Mouse (Mus musculus) embryonic facial prominence, embryonic 11.5 days (tissue): ENCODE measurements around the gene Trim25. TPM values are rescaled to one million over a fixed set of nuclear protein-coding genes. Genes with fewer than 3 reads are reported as not detected.

Source experiments
- ATAC-seq: fragments of 200-750 bp; cut with Nextera tagmentation; replicated peaks from 2 replicates; pipeline ENCODE4 v1.8.0; 2017; ENCODE audit warnings: low read depth; ENCODE audit not compliant: insufficient number of reproducible peaks, low FRiP score, low TSS enrichment
- DNase-seq: peaks from one replicate; pipeline ENCODE4 v3.0.0-alpha.2; 2015; ENCODE audit warnings: low spot score
- H3K27ac ChIP-seq: fragments of 300-500 bp; sonication (generic); replicated peaks from 2 replicates; pipeline ENCODE4 v1.5.1; 2014; ENCODE audit warnings: mild to moderate bottlenecking, low read depth, low read length, control low read depth
- H3K27me3 ChIP-seq: fragments of 300-500 bp; sonication (generic); 2 replicates; pipeline ENCODE4 v1.6.1; 2014; ENCODE audit warnings: mild to moderate bottlenecking, low read length, moderate library complexity, mixed read lengths; ENCODE audit not compliant: control insufficient read depth, insufficient read depth
- H3K36me3 ChIP-seq: fragments of 300-500 bp; sonication (generic); replicated peaks from 2 replicates; pipeline ENCODE4 v1.6.1; 2014; ENCODE audit warnings: low read depth, mild to moderate bottlenecking, low read length, moderate library complexity, mixed read lengths; ENCODE audit not compliant: control insufficient read depth, insufficient read depth
- H3K4me1 ChIP-seq: fragments of 300-500 bp; sonication (generic); 2 replicates; pipeline ENCODE4 v1.6.1; 2014; ENCODE audit warnings: low read length, mixed read lengths; ENCODE audit not compliant: control insufficient read depth, insufficient read depth
- H3K4me2 ChIP-seq: fragments of 300-500 bp; sonication (generic); 2 replicates; pipeline ENCODE4 v1.6.1; 2014; ENCODE audit warnings: low read depth, mild to moderate bottlenecking, control low read depth, low read length, moderate library complexity
- H3K4me3 ChIP-seq: fragments of 300-500 bp; sonication (generic); 2 replicates; pipeline ENCODE4 v1.5.1; 2014; ENCODE audit warnings: low read depth, low read length, control low read depth
- H3K9ac ChIP-seq: fragments of 300-500 bp; sonication (generic); replicated peaks from 2 replicates; pipeline ENCODE4 v1.6.1; 2014; ENCODE audit warnings: mild to moderate bottlenecking, control low read depth, low read length
- H3K9me3 ChIP-seq: fragments of 300-500 bp; sonication (generic); replicated peaks from 2 replicates; pipeline ENCODE4 v1.6.1; 2016; ENCODE audit warnings: mild to moderate bottlenecking, low read length, inconsistent platforms, mixed read lengths; ENCODE audit not compliant: control insufficient read depth
- WGBS: fragments of 180-500 bp; shearing (Covaris S2); extraction: QIAGEN DNeasy Blood & Tissue Kit; methylation state at CpG from one replicate; pipeline ENCODE4 v1.1.7; 2014; 5-methylcytosine and 5-hydroxymethylcytosine counted together
- polyA plus RNA-seq: library from polyadenylated mRNA; unstranded; fragments of >200 nt; fragmentation: Nextera tagmentation; extraction: Ambion mirVana; gene quantifications from 2 replicates; pipeline ENCODE4 v1.2.1, GENCODE M21; 2014

Trim25 gene
- 2.6 and 2.9 TPM in 2 replicates for polyA plus RNA-seq

DNA sequence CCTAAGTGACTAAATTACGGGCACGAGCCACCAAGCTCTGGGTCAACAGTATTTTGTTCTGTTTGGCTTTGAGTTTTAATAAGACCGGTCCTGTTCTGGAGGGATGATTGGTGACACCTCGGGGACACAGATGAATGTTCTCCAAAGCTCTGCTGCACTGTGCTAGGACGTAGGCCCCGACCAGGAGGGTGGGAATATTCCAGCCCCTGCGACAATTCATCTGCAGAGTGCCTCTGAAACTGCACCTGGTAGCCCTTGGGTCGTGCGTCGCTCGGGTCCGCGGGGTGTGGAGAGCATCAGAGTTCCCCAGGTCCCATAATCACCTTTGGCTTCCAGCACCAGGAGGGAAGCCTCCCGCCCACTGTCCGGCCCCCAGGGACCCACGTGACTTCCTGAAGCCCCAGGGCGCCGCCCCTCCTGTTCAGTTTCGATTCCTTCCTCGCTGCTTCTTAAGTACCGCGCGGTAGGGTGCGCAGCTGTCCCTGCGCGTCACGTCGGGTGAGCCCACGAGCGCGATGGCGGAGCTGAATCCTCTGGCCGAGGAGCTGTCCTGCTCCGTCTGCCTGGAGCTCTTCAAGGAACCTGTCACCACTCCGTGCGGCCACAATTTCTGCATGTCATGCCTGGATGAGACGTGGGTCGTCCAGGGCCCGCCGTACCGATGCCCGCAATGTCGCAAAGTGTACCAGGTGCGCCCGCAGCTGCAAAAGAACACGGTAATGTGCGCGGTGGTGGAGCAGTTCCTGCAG is at the start of gene Trim25:
Gene Trim25, plus strand, starts transcription at position 403 of the 749 bp plus-strand sequence.
- DNase-seq, result peak; percentile 77
- peak; percentile 48; the same call in 1 of the 2 replicates for ATAC-seq
- Histone ChIP-seq H3K4me2 (peak within 1 kb of the TSS; percentile 59), H3K9me3 (no peaks in the 10 kb centered on the region), H3K4me3 (peak within 1 kb of the TSS; percentile 40), H3K36me3 (no peaks in the 10 kb centered on the region), H3K9ac (peak within 1 kb of the TSS; percentile 53), H3K27me3 (peaks cover 13% of the 10 kb centered on the region), H3K4me1 (no peaks in the 10 kb centered on the region), H3K27ac (0 out of 2 replicates have a peak within 1 kb of the TSS, but pooled peaks have one; percentile 8)
- 2% methylated on average over 48 of the region's 48 CpGs for WGBS

DNA sequence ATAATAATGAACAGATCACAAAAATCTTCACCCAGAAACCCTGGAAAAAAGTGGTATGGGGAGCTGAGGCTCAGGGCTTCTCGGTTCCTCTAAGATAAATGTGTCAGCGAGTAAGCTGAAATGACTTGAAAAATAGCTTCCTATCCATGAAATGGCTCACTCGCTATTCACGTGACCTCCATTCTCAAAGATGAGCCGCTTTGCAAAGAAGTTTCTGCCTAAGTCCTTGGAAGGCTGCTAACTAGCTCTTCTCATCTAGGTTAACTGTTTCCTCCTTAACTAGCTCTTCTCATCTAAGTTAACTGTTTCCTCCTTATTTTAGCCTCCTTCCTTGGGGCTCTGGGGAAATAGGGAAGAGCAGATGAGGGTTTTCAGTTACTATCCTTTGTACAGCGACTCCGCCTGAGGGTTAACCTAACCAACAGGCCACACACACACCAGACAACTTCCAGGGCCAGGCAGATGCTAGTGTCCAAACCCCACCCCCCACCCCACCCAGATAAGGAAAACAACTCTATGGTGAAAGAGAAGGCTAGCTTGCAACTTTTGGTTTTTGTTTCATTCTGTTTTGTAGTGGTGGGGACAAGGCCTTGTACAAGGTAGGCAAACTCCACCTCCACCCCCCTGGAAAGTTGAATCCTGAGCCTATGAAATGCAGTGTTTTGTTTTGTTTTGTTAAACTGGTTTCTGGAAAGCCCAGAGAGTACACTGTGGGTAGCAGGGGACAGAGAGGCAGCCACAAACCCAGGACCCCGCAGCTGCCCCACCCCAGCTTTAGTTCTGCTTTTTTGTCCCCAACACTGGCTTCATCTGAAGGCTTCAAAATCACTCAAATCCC is 49.2 kb upstream of the Trim25 start:
- H3K4me3 ChIP-seq, result no peak overlapping the region
- no peak overlapping the region for H3K4me2 ChIP-seq
- ATAC-seq, result no peak
- no peaks in the 10 kb centered on the region for H3K27me3 ChIP-seq
- no peak overlapping the region for H3K27ac ChIP-seq
- WGBS, result 82% methylated on average over 8 of the region's 8 CpGs
- DNase-seq, result no peak
- H3K4me1 ChIP-seq, result no peaks in the 10 kb centered on the region
- H3K36me3 ChIP-seq, result peaks cover 3% of the 10 kb centered on the region
- H3K9me3 ChIP-seq, result no peaks in the 10 kb centered on the region
- H3K9ac ChIP-seq, result no peak overlapping the region; the same call in 1 of the 2 replicates

GRCm38 (mm10) chr11:88950640-88951250 is 48.4 kb upstream of the Trim25 start:
- DNase-seq, result no peak
- no peak overlapping the region for H3K27ac ChIP-seq
- H3K9me3 ChIP-seq, result no peaks in the 10 kb centered on the region
- peaks cover 3% of the 10 kb centered on the region for H3K36me3 ChIP-seq
- no peak overlapping the region for H3K4me2 ChIP-seq
- H3K27me3 ChIP-seq, result no peaks in the 10 kb centered on the region
- 89% methylated on average over 13 of the region's 13 CpGs for WGBS
- H3K9ac ChIP-seq, result no peak overlapping the region; the same call in 1 of the 2 replicates
- no peaks in the 10 kb centered on the region for H3K4me1 ChIP-seq
- ATAC-seq, result no peak
- no peak overlapping the region for H3K4me3 ChIP-seq

GRCm38 (mm10) chr11:88951576-88951975 is 47.6 kb upstream of the Trim25 start:
- Histone ChIP-seq H3K4me3 (no peak overlapping the region), H3K27me3 (no peaks in the 10 kb centered on the region), H3K9me3 (no peaks in the 10 kb centered on the region), H3K4me2 (no peak overlapping the region), H3K4me1 (no peaks in the 10 kb centered on the region), H3K36me3 (peaks cover 3% of the 10 kb centered on the region), H3K9ac (no peak overlapping the region), H3K27ac (no peak overlapping the region)
- ATAC-seq (no peak), DNase-seq (no peak)
- WGBS, result 87% methylated on average over 2 of the region's 2 CpGs

GRCm38 (mm10) chr11:88952117-88952516 is 47.1 kb upstream of the Trim25 start:
- Histone ChIP-seq H3K27me3 (no peaks in the 10 kb centered on the region), H3K9me3 (no peaks in the 10 kb centered on the region), H3K4me2 (no peak overlapping the region), H3K4me3 (no peak overlapping the region), H3K9ac (no peak overlapping the region), H3K36me3 (no peaks in the 10 kb centered on the region), H3K4me1 (no peaks in the 10 kb centered on the region), H3K27ac (no peak overlapping the region)
- no peak for DNase-seq
- ATAC-seq, result no peak
- WGBS, result 94% methylated on average over 5 of the region's 5 CpGs

- no peak for DNase-seq
- H3K27ac ChIP-seq, result no peak overlapping the region
- H3K9me3 ChIP-seq, result no peaks in the 10 kb centered on the region
- H3K9ac ChIP-seq, result no peak overlapping the region
- H3K36me3 ChIP-seq, result no peaks in the 10 kb centered on the region
- WGBS, result 90% methylated on average over 3 of the region's 3 CpGs
- no peak overlapping the region for H3K4me2 ChIP-seq
- no peaks in the 10 kb centered on the region for H3K4me1 ChIP-seq
- no peak overlapping the region for H3K4me3 ChIP-seq
- no peaks in the 10 kb centered on the region for H3K27me3 ChIP-seq
- ATAC-seq, result no peak
These were observed 45.6 kb upstream of the Trim25 start for GRCm38 (mm10) chr11:88953582-88953981.

GRCm38 (mm10) chr11:88954803-88955202 is 44.4 kb upstream of the Trim25 start:
- H3K27ac ChIP-seq, result 0 out of 2 replicates have a peak overlapping the region, but pooled peaks have one; percentile 22

More at GRCm38 (mm10) chr11:88954803-88955202, 44.4 kb upstream of the Trim25 start:
- H3K9ac ChIP-seq, result peak overlapping the region; percentile 58
- H3K4me3 ChIP-seq, result peak overlapping the region; percentile 43
- no peaks in the 10 kb centered on the region for H3K4me1 ChIP-seq
- ATAC-seq (0 out of 2 replicates have a peak, but pooled peaks have one; percentile 20), DNase-seq (peak; percentile 71)
- 2% methylated on average over 4 of the region's 4 CpGs for WGBS
- H3K4me2 ChIP-seq, result peak overlapping the region; percentile 32
- no peaks in the 10 kb centered on the region for H3K9me3 ChIP-seq
- no peaks in the 10 kb centered on the region for H3K27me3 ChIP-seq
- H3K36me3 ChIP-seq, result no peaks in the 10 kb centered on the region
